Mouse (Mus musculus) CD4-positive helper T cell, adult 2 months (primary cell): ENCODE data around the gene Stag3.

Source experiments
- DNase-seq: peaks from one replicate; pipeline ENCODE4 v3.0.0-alpha.2; 2012; ENCODE audit warnings: low read depth, missing footprints, low spot score

Gene Stag3

GRCm38 (mm10) chr5:138268980-138269379, 11.1 kb upstream of the Stag3 start:
- no peak for DNase-seq

GRCm38 (mm10) chr5:138271232-138271631, 8.8 kb upstream of the Stag3 start:
- DNase-seq = no peak

GRCm38 (mm10) chr5:138272409-138272923, 7.6 kb upstream of the Stag3 start, which contains the start of gene Gal3st4:
TSS of gene Gal3st4 (minus strand) at chr5:138272840.
- no peak for DNase-seq

GRCm38 (mm10) chr5:138274186-138274585, 5.9 kb upstream of the Stag3 start:
- DNase-seq = no peak

- DNase-seq = no peak
Observed at GRCm38 (mm10) chr5:138275216-138276050, 4.6 kb upstream of the Stag3 start.

- no peak for DNase-seq
Observed at GRCm38 (mm10) chr5:138277994-138278393, 2.0 kb upstream of the Stag3 start.

GRCm38 (mm10) chr5:138280425-138280768, 357 bp downstream of the Stag3 start:
- DNase-seq = no peak

GRCm38 (mm10) chr5:138280829-138281228, 789 bp downstream of the Stag3 start:
- DNase-seq = no peak

GRCm38 (mm10) chr5:138281798-138282197, 1.8 kb downstream of the Stag3 start:
- no peak for DNase-seq

GRCm38 (mm10) chr5:138283540-138283939, 3.5 kb downstream of the Stag3 start:
- DNase-seq = no peak

- DNase-seq = no peak
Observed at GRCm38 (mm10) chr5:138287861-138288260, 7.8 kb downstream of the Stag3 start.

GRCm38 (mm10) chr5:138291638-138292037, 11.6 kb downstream of the Stag3 start:
- no peak for DNase-seq

- no peak for DNase-seq
Observed at GRCm38 (mm10) chr5:138294158-138294557, 14.1 kb downstream of the Stag3 start.

GRCm38 (mm10) chr5:138299613-138300012, 19.6 kb downstream of the Stag3 start:
- DNase-seq = no peak

- no peak for DNase-seq
Observed at GRCm38 (mm10) chr5:138312795-138313194, 32.8 kb downstream of the Stag3 start.

GRCm38 (mm10) chr5:138341661-138342060, 61.6 kb downstream of the Stag3 start, which contains the start of gene Pvrig:
TSS of gene Pvrig (plus strand) at chr5:138341961.
- no peak for DNase-seq

- no peak for DNase-seq
Observed at GRCm38 (mm10) chr5:138343216-138343615, 63.2 kb downstream of the Stag3 start.
